Mouse (Mus musculus): ENCODE data around the gene Gpr156.

DNA sequence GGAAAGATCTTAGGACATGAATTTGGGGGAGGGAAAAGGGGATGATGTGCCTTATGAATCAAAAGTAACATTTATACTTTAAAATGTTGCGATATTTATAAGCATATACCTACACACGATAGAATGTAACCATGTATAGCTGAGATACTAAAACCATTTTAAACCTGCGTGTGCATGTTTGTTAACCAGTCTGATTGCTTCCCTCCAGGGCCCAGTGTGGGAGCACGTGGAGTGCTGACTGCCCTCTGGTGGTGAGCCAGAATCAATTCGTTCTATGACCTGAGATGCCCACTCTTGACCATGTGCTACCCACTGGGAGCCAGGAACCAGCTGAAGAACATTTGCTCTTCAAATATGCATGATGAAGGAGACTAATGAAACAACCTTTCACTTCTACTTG, 30.9 kb downstream of the Gpr156 start:
- TF ChIP-seq POLR2A (IDR thresholded peaks at IDR 0.05; ENCODE audit: borderline replicate concordance, control insufficient read depth, low read depth, low read length) (no peak), CTCF (IDR thresholded peaks at IDR 0.05; ENCODE audit: control insufficient read depth, insufficient read depth, low read length) (peak; percentile 79)

All from bone marrow, adult 2 months (tissue).